Mouse (Mus musculus) intestine, embryonic 16.5 days (tissue): Measurements from ENCODE around the gene Imp4. TPM values are rescaled to one million over a fixed set of nuclear protein-coding genes. Genes with fewer than 3 reads are reported as not detected.

Source experiments
- ATAC-seq: fragments of 200-750 bp; cut with Nextera tagmentation; 2 replicates; pipeline ENCODE4 v1.8.0; 2017; ENCODE audit warnings: moderate TSS enrichment, moderate library complexity
- H3K27ac ChIP-seq: fragments of 300-500 bp; sonication (generic); 2 replicates; pipeline ENCODE4 v1.5.1; 2014; ENCODE audit warnings: mild to moderate bottlenecking, low read length
- H3K27me3 ChIP-seq: fragments of 300-500 bp; sonication (generic); replicated peaks from 2 replicates; pipeline ENCODE4 v1.6.1; 2014; ENCODE audit warnings: low read length, control low read depth, mixed read lengths; ENCODE audit not compliant: control insufficient read depth, insufficient read depth
- H3K36me3 ChIP-seq: fragments of 300-500 bp; sonication (generic); 2 replicates; pipeline ENCODE4 v1.6.1; 2014; ENCODE audit warnings: low read length, control low read depth; ENCODE audit not compliant: control insufficient read depth, insufficient read depth
- H3K4me1 ChIP-seq: fragments of 300-500 bp; sonication (generic); 2 replicates; pipeline ENCODE4 v1.6.1; 2014; ENCODE audit warnings: low read length, control low read depth, mixed read lengths; ENCODE audit not compliant: control insufficient read depth, insufficient read depth
- H3K4me2 ChIP-seq: fragments of 300-500 bp; sonication (generic); 2 replicates; pipeline ENCODE4 v1.6.1; 2014; ENCODE audit warnings: low read depth, low read length, control low read depth
- H3K4me3 ChIP-seq: fragments of 300-500 bp; sonication (generic); 2 replicates; pipeline ENCODE4 v1.5.1; 2014; ENCODE audit warnings: mild to moderate bottlenecking, low read length
- H3K9ac ChIP-seq: fragments of 300-500 bp; sonication (generic); 2 replicates; pipeline ENCODE4 v1.6.1; 2014; ENCODE audit warnings: low read depth, low read length
- H3K9me3 ChIP-seq: fragments of 300-500 bp; sonication (generic); 2 replicates; pipeline ENCODE4 v1.6.1; 2016; ENCODE audit warnings: low read length, control low read depth; ENCODE audit not compliant: control insufficient read depth
- WGBS: fragments of 180-500 bp; shearing (Covaris S2); extraction: QIAGEN DNeasy Blood & Tissue Kit; methylation state at CpG from one replicate; pipeline ENCODE4 v1.1.7; 2014; 5-methylcytosine and 5-hydroxymethylcytosine counted together
- polyA plus RNA-seq: library from polyadenylated mRNA; unstranded; fragments of >200 nt; fragmentation: Nextera tagmentation; extraction: Ambion mirVana; gene quantifications from 2 replicates; pipeline ENCODE4 v1.2.1, GENCODE M21; 2015

Gene Imp4
- polyA plus RNA-seq, 1 experiment from 2014 or later, result 122 TPM

- no peaks in the 10 kb centered on the region for H3K9me3 ChIP-seq
- H3K4me1 ChIP-seq, result peaks cover 5% of the 10 kb centered on the region
- no peak for ATAC-seq
- no peaks in the 10 kb centered on the region for H3K27me3 ChIP-seq
- no peaks in the 10 kb centered on the region for H3K36me3 ChIP-seq
- no peak overlapping the region for H3K4me2 ChIP-seq
- whole genome bisulfite sequencing, result 43% methylated on average over 8 of the region's 8 CpGs
- H3K4me3 ChIP-seq, result no peak overlapping the region
- no peak overlapping the region for H3K27ac ChIP-seq
- H3K9ac ChIP-seq, result no peak overlapping the region
Measured at GRCm38 (mm10) chr1:34458431-34458830, 18.8 kb downstream of the Imp4 start.

GRCm38 (mm10) chr1:34459284-34460060, 19.8 kb downstream of the Imp4 start, which contains the start of gene Ptpn18:
Gene Ptpn18, plus strand, starts transcription at chr1:34459762.
- H3K4me3 ChIP-seq, result peak within 1 kb of the TSS; percentile 68
- H3K9ac ChIP-seq, result peak within 1 kb of the TSS; percentile 75
- H3K4me2 ChIP-seq, result peak within 1 kb of the TSS; percentile 80
- H3K27me3 ChIP-seq, result no peaks in the 10 kb centered on the region
- H3K4me1 ChIP-seq, result peaks cover 5% of the 10 kb centered on the region
- WGBS, result under 1% methylated on average over 48 of the region's 48 CpGs
- H3K36me3 ChIP-seq, result no peaks in the 10 kb centered on the region
- no peaks in the 10 kb centered on the region for H3K9me3 ChIP-seq
- peak within 1 kb of the TSS; percentile 71 for H3K27ac ChIP-seq
- peak; percentile 97 for ATAC-seq

- Histone ChIP-seq H3K36me3 (no peaks in the 10 kb centered on the region), H3K9me3 (no peaks in the 10 kb centered on the region), H3K4me3 (peak overlapping the region; percentile 68), H3K27ac (peak overlapping the region; percentile 71), H3K4me1 (peaks cover 5% of the 10 kb centered on the region), H3K9ac (peak overlapping the region; percentile 75), H3K4me2 (peak overlapping the region; percentile 80), H3K27me3 (no peaks in the 10 kb centered on the region)
- peak; percentile 79 for ATAC-seq
- 2% methylated on average over 15 of the region's 15 CpGs for WGBS
Measured at GRCm38 (mm10) chr1:34460061-34460441, 20.4 kb downstream of the Imp4 start.

- Histone ChIP-seq H3K4me2 (no peak overlapping the region), H3K27ac (no peak overlapping the region), H3K27me3 (no peaks in the 10 kb centered on the region), H3K4me3 (no peak overlapping the region), H3K9ac (no peak overlapping the region), H3K4me1 (peaks cover 5% of the 10 kb centered on the region), H3K9me3 (no peaks in the 10 kb centered on the region), H3K36me3 (no peaks in the 10 kb centered on the region)
- no peak for ATAC-seq
- 17% methylated on average over 7 of the region's 7 CpGs for WGBS
Measured at GRCm38 (mm10) chr1:34462766-34463165, 23.1 kb downstream of the Imp4 start.

- H3K9me3 ChIP-seq, result no peaks in the 10 kb centered on the region
- H3K9ac ChIP-seq, result no peak overlapping the region
- H3K27ac ChIP-seq, result no peak overlapping the region
- 87% methylated on average over 8 of the region's 8 CpGs for WGBS
- no peak for ATAC-seq
- no peak overlapping the region for H3K4me3 ChIP-seq
- H3K27me3 ChIP-seq, result no peaks in the 10 kb centered on the region
- peaks cover 3% of the 10 kb centered on the region; the same call in 1 of the 2 replicates for H3K4me1 ChIP-seq
- no peaks in the 10 kb centered on the region for H3K36me3 ChIP-seq
- no peak overlapping the region for H3K4me2 ChIP-seq
Measured at GRCm38 (mm10) chr1:34464310-34464817, 24.7 kb downstream of the Imp4 start.

GRCm38 (mm10) chr1:34465445-34465844, 25.8 kb downstream of the Imp4 start:
- ATAC-seq, result no peak
- WGBS, result 74% methylated on average over 6 of the region's 6 CpGs
- Histone ChIP-seq H3K4me2 (no peak overlapping the region), H3K27me3 (no peaks in the 10 kb centered on the region), H3K27ac (no peak overlapping the region), H3K4me3 (no peak overlapping the region), H3K4me1 (peaks cover 2% of the 10 kb centered on the region; the same call in 1 of the 2 replicates), H3K9ac (no peak overlapping the region), H3K9me3 (no peaks in the 10 kb centered on the region), H3K36me3 (no peaks in the 10 kb centered on the region)

- Histone ChIP-seq H3K9ac (no peak overlapping the region), H3K4me1 (peaks cover 8% of the 10 kb centered on the region; the same call in 1 of the 2 replicates), H3K27ac (no peak overlapping the region), H3K4me3 (no peak overlapping the region), H3K4me2 (no peak overlapping the region), H3K36me3 (no peaks in the 10 kb centered on the region), H3K27me3 (no peaks in the 10 kb centered on the region), H3K9me3 (no peaks in the 10 kb centered on the region)
- no peak for ATAC-seq
- 62% methylated on average over 3 of the region's 3 CpGs for WGBS
Measured at GRCm38 (mm10) chr1:34468051-34468450, 28.4 kb downstream of the Imp4 start.

GRCm38 (mm10) chr1:34468500-34468899, 28.8 kb downstream of the Imp4 start:
- no peak overlapping the region for H3K4me2 ChIP-seq
- peaks cover 8% of the 10 kb centered on the region; the same call in 1 of the 2 replicates for H3K4me1 ChIP-seq
- WGBS, result 79% methylated on average over 4 of the region's 4 CpGs
- H3K27me3 ChIP-seq, result no peaks in the 10 kb centered on the region
- no peaks in the 10 kb centered on the region for H3K9me3 ChIP-seq
- H3K27ac ChIP-seq, result no peak overlapping the region
- no peak overlapping the region for H3K9ac ChIP-seq
- no peak for ATAC-seq
- H3K4me3 ChIP-seq, result no peak overlapping the region
- H3K36me3 ChIP-seq, result no peaks in the 10 kb centered on the region

GRCm38 (mm10) chr1:34469801-34470200, 30.1 kb downstream of the Imp4 start:
- Histone ChIP-seq H3K4me2 (no peak overlapping the region), H3K27ac (no peak overlapping the region), H3K36me3 (no peaks in the 10 kb centered on the region), H3K9ac (no peak overlapping the region), H3K27me3 (no peaks in the 10 kb centered on the region), H3K9me3 (no peaks in the 10 kb centered on the region), H3K4me3 (no peak overlapping the region), H3K4me1 (peaks cover 8% of the 10 kb centered on the region; the same call in 1 of the 2 replicates)
- WGBS, result 72% methylated on average over 5 of the region's 5 CpGs
- ATAC-seq, result no peak
